Mouse (Mus musculus): ENCODE data around the gene D10Wsu102e.

DNA sequence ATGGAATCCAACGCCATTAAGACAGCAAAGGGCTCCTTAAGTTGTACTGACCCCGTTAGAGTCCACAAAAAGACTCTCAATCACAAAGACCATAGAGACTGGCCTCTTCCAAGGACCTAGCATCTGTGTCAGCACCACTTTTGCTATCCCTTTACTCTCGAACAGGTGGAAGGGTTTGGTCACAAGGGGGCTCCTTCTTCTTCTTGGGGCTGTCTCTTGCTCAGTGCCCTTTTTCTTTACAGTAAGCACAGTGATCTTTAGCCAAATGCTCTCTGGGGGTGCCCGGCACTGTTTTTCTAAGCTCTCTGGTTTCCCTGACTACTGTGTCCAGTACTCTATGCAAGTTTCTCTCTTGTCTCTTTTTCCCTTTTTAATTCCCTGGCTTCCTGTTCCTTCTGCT, 22.5 kb downstream of the D10Wsu102e start:
- TF ChIP-seq CTCF (IDR thresholded peaks at IDR 0.05) (no peak), EP300 (IDR thresholded peaks at IDR 0.05) (no peak)

Measured in lung, postnatal 0 days (tissue).